Mouse (Mus musculus) neutrophil, adult 5-6 weeks (primary cell): Measurements from ENCODE around the gene Cep135. TPM values are rescaled to one million over a fixed set of nuclear protein-coding genes. Genes with fewer than 3 reads are reported as not detected.

Experiments
- ATAC-seq: fragments of 151-379, 151-347 bp; 2 replicates; pipeline ENCODE4 v1.8.0; 2017; ENCODE audit warnings: mild to moderate bottlenecking, moderate TSS enrichment; ENCODE audit not compliant: insufficient number of reproducible peaks, poor library complexity, low FRiP score, severe bottlenecking; ENCODE audit errors: extremely low read depth
- total RNA-seq: library from RNA; stranded (forward); fragments of 200-1000 nt; gene quantifications from 2 replicates; pipeline ENCODE4 v1.2.3, GENCODE M21; 2017

The Cep135 gene
- total RNA-seq, 1 experiment from 2014 or later = 34.7 TPM

DNA sequence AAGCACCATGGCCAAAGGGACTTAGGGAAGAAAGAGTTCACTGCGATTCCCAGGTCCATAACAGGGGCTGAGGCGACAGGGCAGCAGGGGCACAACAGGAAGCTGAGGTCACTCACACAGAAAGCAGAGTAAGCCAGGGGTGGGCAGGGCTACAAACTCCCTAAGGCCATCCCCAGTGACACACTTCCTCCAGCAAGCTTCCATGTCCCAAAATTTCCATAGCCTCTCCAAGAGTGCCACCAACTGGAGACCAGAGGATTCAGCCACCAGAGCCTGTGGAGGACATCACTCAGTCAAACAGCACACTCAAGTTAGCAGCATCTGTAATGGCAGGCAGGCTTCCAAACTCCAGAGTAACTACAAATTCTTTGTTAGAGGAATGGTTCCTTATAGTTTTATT is 47.1 kb downstream of the Cep135 start:
- no peak for ATAC-seq

DNA sequence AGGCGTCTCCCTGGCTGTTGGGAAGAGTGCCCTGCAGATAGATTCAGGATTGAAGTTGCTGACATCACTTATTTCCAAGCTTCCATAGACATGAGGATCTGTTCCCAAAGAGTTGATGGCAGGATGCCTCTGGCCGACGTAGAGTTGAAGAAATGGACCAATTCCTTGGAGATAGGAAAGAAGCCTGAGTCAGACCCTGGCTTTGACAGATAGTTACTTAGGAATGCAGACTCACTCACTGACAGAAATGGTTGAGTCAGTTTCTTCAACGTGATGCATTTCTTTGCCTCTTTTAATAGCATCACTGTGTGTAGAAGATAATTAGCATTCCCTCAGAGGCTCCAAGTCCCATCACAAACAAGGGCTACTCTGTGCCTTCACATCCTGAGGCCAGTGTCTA is 53.6 kb downstream of the Cep135 start:
- ATAC-seq = no peak

DNA sequence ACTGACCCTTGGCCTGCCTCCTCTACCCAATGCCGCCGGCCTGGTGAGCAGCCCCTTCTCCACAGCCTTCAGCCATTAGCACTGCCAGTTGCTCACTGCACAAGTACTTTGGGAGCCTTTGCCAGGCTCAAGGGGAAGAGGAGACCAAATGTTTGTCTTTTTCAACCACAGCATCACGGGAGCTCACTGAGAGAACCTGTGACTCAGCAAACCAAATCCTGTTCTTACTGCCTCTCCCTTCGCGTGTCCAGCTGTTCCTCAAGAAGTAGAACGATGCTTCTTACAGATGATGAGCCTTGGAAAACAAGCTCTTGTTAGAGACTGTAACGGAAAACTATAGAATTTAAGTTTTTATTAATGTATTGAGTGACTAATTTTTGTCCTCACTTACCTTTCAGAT is 55.7 kb downstream of the Cep135 start:
- ATAC-seq = no peak

DNA sequence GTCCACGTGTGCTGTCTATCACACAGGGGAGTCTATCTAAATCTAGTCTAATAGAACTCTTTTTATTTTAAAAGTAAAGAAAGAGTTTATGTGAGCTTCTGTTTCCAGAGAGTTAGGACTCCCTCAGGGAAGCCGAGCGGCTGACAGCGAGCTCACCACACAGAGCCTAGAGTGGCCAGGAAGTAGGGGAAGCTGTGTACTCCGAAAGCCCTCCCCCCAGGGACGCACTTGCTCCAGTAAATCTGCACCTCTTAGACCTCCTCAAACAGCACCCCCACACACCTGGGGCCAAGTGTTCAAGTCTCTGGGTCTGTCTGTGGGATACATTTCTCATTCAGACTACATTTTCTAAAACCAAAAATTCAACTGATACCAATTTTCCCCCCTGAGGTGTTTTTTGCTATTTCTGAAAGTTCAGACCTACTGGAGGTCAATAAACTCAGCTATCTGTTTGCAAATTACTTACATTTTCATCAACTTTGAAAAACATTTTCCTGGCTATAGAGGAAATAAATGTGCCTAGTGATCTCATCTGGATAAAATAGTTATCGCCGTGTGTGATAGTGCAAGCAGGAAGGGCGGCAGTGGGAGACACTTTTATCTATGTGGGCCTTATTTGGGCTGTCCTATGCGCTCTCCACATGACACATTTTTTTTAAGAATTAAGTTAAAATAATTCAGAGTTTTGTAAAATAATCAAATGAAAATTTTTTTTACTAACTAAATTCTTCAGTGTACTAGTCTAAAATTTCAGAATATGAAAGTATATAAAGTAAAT is 56.8 kb downstream of the Cep135 start:
- no peak for ATAC-seq

DNA sequence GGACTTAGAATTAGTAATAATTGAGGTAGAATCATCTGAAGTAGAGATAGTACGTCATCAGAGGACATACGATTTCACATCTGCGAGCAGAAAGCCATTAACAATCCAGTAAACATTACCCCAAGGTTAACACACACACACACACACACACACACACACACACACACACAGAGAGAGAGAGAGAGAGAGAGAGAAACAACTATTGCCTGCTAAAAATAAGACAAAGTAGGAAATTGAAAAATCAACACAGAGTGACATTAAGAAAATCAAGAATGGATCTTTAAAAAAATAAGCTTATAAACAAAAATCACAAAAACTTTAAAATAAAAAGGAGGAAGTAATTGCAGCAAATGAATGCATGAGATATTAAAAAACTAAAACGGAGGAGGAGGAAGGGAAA is 61.4 kb downstream of the Cep135 start:
- ATAC-seq = no peak

DNA sequence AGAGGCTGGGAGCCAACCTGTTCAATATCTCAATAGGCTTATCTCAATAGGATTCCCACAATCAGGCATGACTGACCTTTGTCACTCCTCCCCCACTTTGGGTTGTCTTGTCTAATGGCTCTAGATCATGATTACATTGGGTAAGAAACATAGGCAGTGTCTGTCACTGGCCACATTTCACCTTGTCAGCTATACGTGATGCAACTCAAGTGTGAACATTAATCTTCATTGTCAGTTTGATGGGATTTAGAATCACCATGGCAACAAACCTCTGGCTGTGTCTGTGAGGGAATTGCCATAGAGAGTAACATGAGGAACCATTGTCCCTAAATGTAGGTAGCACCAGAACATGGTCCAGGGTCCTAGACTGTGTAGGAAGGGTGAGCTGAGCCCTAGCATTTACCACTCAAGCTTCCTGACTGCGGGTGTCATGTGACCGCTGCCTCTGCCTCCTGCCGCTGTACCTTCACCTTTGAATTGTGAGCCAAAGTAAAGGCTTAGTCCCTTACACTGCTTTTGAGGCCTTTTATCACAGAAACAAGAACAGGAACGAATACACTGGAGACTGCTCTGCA is 62.7 kb downstream of the Cep135 start:
- ATAC-seq = no peak

DNA sequence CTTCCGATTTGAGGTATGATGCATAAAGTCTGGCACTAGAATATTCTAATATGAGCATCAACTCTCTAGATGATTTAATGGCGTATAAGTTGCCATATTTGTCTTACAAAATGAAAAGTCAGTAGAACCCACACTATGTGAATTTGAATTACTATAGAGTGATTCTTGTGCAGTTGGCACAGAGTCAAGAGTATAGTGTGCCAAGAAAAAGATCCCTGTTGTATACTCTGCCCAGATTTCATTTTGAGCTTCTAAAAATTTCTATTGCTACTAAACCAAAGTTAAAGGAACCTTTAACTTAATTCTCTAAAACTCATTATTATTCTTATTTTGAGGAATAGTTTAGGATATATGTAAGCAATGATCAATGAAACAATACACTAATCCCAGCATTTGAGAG is 67.7 kb downstream of the Cep135 start, which contains the start of gene C530008M17Rik:
C530008M17Rik (plus strand) TSS at position 301 of the 400 bp plus-strand sequence.
- ATAC-seq = no peak

DNA sequence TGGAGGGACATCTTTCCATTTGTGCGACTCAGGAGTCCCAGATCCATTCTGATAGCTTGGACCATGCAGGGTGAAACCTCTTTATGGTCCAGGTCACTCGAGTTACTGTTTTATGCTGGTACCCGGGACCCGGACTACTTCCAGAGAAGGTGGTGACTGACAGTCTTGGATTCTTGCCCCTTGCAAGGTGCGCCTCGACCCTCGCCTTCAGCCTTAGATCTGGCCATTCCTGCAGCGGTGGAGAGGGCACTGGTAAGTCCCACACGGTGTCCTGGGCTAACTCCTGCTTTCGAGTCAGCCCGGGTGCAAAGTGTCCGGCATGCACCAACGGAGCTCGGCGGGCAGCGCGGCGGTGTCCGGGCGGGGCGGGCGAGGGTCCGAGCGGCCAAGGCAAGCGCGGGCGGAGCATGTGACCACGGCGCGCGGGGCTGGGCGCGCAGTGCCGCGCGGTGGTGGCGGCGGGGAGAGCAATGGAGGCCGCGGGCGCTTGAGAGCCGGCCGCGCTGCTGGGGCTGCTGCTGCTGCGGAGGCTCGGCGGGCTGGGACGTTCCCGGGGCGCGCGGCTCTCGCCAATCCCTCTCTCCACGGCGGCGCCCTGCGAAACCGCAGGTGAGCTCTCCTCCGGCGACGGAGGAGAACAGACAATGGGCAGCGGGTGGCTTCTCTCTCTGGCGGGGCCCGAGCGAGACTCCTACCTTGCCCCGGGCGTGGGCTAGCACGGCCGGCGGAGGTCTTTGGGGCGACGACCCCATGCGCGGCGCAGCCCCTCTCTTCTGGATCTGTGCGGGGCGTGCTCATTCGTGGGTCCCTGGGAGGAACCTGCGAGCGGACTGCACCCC is 69.0 kb downstream of the Cep135 start:
- ATAC-seq = no peak

DNA sequence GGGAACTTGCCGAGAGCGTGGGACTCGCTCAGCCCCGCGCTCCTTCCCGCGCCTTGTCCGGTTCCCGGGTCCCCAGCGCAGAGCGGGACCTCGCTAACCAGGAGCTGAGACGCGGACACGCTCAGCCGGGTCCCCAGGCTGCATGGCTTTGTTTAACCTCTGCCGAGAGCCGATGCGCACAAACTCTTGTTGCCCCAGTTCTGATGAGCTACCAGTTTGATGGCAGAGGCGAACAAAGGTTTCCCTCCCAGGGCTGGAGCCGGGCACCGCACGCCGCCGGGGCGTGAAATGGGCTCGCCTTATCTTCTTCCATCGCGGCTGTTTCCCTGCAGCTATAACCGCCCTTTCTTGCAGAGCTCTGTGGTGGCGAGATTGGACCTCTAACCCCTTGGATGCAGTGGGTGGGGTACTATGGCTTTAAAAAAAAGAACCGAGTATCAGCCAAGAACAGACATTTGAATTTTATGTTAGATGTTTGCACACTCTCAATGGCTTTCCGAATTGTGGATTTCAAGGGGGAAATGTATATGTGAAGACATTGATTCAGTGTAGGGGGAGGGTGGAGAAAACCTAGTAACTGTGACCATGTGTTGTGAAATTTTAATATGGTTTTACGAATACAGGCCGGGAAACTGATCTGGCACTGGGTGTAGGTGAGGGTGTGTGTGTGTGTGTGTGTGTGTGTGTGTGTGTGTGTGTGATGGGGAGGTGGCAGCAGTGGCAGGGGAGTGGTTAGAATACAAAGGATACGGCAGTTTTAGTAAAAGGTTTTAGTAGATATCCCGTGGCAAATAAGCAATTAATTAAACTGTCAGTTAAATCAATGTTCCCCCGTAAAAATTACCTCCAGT is 69.8 kb downstream of the Cep135 start:
- ATAC-seq = no peak

DNA sequence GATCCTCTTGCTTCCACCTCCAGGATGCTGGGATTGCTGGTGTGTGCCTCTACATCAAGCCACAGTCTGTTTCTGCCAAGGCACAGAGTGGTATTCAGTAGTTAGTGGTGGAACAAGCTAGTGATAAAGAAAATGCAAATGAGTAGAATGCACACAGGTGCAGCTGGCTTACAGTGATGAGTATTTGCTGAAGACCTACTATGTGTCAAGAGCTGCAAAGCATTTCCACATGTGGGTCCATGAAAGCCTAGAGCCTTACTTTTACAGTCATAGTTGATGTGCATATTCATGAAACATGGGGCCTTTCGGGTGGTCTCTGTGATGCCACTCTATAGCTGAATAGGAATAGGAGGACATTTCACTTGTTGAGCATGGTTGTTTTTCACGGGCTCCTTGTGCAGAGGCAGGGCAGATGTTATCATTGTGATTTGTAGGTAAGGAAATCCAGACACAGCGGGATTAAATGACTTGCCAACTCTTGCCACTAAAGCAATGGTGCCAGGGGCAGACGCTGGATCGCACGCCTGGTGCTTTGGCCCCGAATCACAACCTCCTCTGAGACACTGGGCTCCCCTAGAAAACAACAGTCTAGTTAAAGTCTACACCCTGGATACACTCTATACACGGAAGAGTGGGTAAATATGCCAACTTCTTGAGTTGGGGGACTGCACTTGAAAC is 71.6 kb downstream of the Cep135 start:
- ATAC-seq = no peak

DNA sequence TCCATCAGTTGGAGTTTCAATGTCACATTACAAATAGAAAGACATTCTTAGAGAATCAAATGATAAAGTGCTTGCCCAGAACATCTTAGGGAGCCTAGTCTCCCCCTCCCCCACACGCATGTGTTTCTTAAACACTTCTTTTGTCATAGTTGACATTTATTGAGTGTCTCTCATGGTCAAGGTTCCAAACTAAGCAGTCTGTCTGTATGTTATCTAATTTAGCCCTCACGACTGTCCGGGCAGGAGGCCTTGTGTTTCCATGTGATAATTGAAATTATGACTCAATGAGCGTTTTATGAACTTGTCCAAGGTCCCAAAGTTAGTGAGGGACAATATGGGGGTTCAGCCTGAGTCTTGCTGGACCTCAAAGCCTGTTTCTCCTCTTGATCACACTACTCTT is 72.8 kb downstream of the Cep135 start:
- ATAC-seq = no peak

DNA sequence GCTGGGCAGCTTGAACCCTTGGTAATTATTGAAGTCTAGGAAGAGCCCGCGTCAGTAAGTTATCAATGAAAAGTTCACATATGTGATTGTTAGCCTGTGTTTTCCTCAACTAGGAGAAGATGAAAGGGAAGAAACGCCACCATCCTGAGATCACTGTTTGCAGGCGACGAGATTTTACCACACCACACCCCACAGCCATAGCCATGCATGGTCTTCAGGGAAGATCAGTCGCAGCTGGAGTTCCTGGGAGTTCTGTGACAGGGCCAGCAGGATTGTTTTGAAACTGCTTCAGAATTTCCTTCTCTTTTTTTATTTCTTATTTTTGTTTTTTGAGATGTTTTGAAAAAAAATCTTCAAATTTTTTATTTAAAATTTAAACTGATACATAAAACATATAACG is 76.4 kb downstream of the Cep135 start:
- ATAC-seq = no peak

DNA sequence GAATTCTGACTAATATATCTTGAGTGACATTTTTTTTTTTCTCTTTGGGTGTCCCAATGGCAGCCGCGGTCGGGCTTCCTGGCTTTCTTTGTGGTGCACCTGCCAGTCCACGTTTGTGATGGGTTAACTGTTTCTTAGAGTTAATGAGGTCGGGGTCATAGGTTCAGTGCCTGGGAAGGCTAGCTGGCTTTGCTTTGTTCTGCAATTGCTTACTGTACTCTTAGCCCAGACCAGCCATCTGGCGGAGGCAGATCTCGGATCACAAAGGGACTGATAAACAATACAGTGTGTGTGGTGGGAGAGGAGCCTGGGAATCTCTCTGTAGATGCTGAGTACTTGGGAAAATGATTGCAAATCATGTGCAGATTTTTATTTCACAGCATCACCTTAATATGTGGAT is 76.9 kb downstream of the Cep135 start:
- no peak for ATAC-seq

DNA sequence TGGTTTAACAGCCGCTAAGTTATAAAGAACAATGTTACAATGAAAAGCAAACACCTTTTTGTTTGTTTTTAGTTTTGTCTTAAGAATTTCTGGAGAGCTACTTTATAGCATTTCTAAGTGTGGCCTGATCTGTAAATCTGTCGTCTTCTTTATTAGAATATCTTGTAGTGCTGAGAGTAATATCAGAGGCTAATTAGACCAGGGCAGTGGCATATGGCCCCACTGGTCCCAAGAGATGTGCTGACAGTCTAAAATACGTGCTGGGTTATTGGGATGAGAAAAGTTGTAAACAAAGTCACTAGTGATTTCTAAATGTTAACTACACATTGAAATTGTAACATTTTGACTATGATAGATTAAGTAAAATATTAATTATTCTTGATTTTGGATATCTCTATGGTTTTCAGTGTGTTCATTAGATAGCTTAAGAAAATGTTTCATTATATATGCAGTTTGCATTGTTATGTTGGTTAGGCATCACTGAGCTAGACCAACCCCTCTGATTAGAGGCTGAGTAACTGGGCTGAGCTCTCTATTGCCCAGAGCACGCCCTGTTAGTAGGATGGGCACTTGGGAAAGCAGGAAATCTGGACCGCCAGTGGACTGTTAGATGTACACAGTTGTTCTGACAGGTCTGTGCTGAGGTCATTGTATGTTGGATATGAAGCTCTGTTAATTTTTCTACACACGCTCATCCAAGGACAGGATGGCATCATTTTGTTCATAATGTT is 77.7 kb downstream of the Cep135 start:
- no peak for ATAC-seq

DNA sequence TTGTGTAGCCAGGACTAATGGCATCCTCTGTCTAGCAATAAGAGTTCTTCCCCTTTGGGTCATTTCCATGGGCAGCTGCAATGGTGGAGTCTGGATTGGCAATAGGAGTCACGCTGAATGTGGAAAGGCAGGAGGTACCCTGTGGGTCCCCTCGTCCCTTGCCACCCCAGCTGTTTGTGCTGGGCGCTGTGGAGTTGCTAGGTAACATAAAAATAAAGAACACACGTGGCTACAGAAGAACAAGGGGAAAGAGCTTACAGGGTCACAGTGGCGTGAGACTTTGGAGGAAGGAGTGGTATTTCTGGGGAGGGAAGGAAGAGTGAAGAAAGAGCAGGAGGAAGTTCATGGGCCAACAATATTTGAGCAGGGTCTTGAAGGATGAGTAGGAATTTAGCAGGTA is 79.6 kb downstream of the Cep135 start:
- ATAC-seq = no peak

DNA sequence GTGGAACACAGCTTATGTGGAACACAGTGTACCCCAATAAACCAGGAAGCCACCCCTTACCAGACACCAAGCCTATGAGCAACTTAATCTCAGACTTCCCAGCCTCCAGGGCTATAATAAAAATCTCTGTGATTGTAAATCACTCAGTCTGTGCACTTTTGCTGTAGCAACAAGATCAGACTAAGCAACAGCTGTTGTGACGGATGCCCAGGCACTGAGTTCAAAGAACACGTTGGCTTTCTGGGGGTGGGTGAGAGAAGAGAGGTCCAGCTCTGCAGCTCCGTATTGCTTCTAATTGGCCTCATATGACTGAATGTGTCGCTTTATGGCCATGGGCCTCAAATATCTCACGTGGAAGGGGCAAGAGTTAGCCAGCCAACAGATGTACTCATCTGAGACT is 80.0 kb downstream of the Cep135 start:
- no peak for ATAC-seq

DNA sequence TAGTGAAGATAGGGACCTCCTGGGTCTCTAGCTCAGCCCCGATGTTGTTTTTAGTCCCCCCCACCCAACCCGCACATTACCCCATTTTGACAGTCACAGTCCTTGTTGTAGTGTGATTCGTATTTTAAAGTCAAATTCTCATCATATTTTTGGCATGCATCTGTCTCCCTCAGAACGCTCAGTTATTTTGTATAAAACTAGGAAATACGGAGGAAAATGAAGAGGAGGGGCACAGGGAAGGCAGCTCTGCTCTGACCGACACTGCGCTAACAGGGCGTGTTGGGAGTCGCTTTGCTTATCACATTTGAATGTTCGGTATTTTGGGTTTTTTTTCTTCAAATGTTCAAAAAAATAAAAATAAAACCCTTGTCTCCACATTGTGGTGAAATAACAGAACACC is 81.7 kb downstream of the Cep135 start:
- no peak for ATAC-seq
